Mouse (Mus musculus) kidney, adult 8-10 months (tissue): ENCODE results near the gene Olfr615.
"Not testable (repeated sequence)": the region's sequence is repeated elsewhere in the genome, so short reads cannot be mapped to it uniquely, and the experiment has no call there.

Experiments used
- DNase-seq, 2 experiments: peaks; one replicate each; pipeline ENCODE4 v3.0.0; 2022

The Olfr615 gene

DNA sequence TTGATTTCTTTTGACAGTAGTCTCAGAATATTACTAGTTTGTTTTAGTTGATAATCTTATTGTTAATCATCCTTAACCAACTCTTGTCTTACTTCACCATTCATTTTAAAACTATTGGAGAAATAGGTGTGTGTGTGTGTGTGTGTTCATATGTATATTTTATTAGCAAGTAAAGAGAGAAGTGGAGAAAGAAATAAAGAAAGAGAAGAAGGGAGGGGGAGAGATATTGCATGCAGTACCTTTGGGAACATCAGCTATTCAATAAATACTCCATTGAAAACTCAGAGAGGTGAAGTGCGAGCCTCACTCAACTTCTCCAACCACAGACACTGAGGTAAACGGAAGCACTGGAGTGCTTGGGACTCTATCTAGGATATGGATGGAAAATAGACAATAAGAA, at the start of gene Olfr615:
Olfr615 (plus strand) TSS at position 301 of the 400 bp plus-strand sequence.
- DNase-seq: no peak

- DNase-seq: no peak
Observed at GRCm38 (mm10) chr7:103512022-103512421, 43.9 kb upstream of the Olfr615 start, which contains the start of gene Olfr610. Olfr610 (minus strand) TSS chr7:103512122.

DNA sequence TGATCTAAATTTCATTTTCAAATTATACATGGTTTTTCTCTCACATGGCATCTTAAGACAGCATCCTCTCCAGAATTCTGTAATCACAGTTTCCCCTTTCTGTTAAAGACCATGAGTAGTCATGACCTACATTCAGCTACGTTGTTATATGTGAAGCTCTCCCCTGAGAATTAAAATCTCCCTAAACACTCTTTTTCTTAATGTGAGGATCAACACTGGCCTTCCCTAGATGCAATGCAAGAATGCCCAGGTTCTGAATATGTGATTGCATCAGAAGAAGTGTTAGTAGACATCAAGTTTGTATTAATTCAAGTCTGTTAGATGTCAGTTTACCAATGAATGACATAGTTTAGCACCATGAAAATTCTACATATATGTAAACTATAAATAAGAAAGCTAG, 35.1 kb upstream of the Olfr615 start, which contains the start of gene Olfr611:
Olfr611 (minus strand) TSS at position 101 of the 400 bp plus-strand sequence.
- DNase-seq: not testable (repeated sequence)

DNA sequence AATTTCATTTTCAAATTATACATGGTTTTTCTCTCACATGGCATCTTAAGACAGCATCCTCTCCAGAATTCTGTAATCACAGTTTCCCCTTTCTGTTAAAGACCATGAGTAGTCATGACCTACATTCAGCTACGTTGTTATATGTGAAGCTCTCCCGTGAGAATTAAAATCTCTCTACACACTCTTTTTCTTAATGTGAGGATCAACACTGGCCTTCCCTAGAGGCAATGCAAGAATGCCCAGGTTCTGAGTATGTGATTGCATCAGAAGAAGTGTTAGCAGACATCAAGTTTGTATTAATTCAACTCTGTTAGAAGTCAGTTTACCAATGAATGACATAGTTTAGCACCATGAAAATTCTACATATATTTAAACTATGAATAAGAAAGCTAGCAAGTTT, 13.3 kb upstream of the Olfr615 start, which contains the start of gene Olfr612:
Olfr612 (minus strand) TSS at position 101 of the 400 bp plus-strand sequence.
- DNase-seq: not testable (repeated sequence)

- no peak for DNase-seq
Observed at GRCm38 (mm10) chr7:103547774-103548173, 8.1 kb upstream of the Olfr615 start, which contains the start of gene Olfr613. Olfr613 (plus strand) TSS chr7:103548074.

- no peak for DNase-seq
Observed at GRCm38 (mm10) chr7:103569043-103569442, 13.2 kb downstream of the Olfr615 start, which contains the start of gene Olfr616. Olfr616 (minus strand) TSS chr7:103569143.

GRCm38 (mm10) chr7:103572761-103573160, 16.9 kb downstream of the Olfr615 start, which contains the start of gene Olfr617:
Olfr617 (plus strand) TSS chr7:103573061.
- DNase-seq: no peak

DNA sequence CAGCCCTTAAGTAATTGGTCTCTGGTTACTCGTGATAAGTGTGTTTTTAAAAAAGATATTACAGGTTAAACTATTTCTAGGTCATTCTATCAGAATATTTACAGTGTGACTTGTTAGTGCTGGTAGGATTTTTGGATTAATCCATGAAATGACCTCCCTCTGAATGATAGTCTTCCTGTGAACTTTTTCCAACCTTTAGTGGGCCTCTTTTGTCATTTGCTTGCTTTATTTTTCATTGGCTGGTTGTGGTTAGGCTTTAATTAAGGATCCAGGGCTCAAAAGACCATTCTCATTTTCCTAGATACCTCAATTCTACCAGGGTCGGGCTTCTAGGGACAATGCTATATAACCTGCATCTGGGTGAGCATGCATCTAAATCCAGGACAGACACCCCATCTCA, 33.9 kb downstream of the Olfr615 start, which contains the start of gene Olfr618:
Olfr618 (plus strand) TSS at position 301 of the 400 bp plus-strand sequence.
- no peak for DNase-seq

GRCm38 (mm10) chr7:103600275-103600674, 44.4 kb downstream of the Olfr615 start, which contains the start of gene Olfr619:
Olfr619 (plus strand) TSS chr7:103600575.
- no peak for DNase-seq

DNA sequence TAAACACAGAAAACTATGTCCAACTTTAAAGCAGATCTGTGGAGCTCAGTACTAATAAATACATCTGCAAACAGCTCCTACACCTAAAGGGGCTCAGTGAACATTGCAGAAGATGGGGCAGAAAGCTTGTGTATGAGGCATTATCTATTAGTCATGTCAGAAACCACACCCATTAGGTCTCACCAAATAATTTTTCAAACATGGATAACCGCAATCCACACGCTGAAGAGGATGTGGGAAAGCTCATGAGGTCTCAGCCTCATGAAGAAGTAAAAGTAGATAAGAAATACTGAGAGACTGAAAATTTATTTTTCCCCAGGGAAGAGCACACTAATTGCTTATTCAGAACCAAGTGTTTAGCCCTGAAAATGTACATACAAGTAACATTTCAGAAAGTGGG, 51.5 kb downstream of the Olfr615 start:
- DNase-seq: no peak

- DNase-seq: no peak
Observed at GRCm38 (mm10) chr7:103612434-103612833, 56.6 kb downstream of the Olfr615 start, which contains the start of gene Olfr620. Olfr620 (minus strand) TSS chr7:103612534.
